Mouse (Mus musculus) hindlimb bud, embryonic 11.5 days (tissue): ENCODE measurements around the gene Zfp1.
"Not testable (repeated sequence)": the region's sequence is repeated elsewhere in the genome, so short reads cannot be mapped to it uniquely, and the experiment has no call there.

Source experiments
- DNase-seq: peaks from one replicate; pipeline ENCODE4 v3.0.0-alpha.2; 2012; ENCODE audit warnings: low read depth, low spot score; ENCODE audit errors: extremely low spot score

Zfp1 gene

DNA sequence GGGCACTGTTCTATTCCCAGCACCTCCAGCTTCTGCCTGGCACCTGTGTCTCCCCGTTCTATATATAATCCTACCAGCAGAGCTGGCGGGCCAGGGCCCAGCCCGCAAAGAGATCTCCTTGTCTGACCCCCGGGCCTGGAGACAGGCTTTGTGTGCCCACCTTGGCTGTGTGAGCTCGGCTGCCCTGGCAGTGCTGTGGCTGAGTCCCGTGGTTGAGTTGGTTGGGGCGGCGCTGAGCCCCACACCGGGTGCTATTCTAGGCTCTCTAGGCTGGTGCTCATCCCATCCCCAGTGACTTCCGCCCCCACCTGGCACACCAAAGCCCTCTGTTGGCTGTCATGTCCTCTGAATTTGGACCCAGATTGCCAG is 18.4 kb upstream of the Zfp1 start:
- DNase-seq = no peak

- DNase-seq = peak; percentile 37
Observed at GRCm38 (mm10) chr8:111625694-111626527, 17.3 kb upstream of the Zfp1 start.

DNA sequence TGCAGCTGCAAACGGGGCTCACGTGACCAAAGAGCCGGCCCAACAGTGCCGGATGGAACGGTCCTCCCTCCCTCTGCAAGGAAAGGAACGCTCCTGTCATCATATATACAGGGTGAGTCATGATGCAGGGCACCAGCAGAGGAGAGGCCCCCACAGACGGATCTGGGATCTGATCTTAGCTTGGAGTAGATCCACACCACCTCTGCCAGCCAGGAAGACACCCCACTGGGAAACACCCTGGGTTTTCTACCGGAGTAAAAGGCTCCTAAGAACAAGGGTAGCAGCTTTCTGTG is 16.7 kb upstream of the Zfp1 start:
- DNase-seq = no peak

GRCm38 (mm10) chr8:111626933-111627332 is 16.3 kb upstream of the Zfp1 start:
- DNase-seq = no peak

- DNase-seq = no peak
Observed at GRCm38 (mm10) chr8:111627923-111628322, 15.3 kb upstream of the Zfp1 start.

DNA sequence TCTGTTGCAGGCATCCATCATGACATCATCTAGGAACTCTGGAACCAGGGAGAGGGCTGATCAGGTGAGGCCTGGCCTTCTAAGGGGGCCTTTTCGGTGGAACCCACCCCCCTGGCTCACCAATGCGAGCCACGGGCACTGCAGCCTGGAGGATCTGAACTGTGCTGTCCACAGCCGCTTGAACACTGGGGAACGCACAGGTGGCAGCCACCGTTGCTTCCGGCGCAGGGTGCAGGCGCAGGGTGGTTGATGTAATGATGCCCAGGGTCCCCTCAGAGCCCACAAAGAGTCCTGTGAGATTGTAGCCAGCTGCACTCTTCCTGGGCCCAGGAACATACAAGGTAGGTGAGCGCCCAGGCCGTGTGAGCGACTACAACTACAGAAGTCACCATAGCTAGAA is 14.8 kb upstream of the Zfp1 start:
- DNase-seq = no peak

- no peak for DNase-seq
Observed at GRCm38 (mm10) chr8:111628894-111629501, 14.2 kb upstream of the Zfp1 start.

DNA sequence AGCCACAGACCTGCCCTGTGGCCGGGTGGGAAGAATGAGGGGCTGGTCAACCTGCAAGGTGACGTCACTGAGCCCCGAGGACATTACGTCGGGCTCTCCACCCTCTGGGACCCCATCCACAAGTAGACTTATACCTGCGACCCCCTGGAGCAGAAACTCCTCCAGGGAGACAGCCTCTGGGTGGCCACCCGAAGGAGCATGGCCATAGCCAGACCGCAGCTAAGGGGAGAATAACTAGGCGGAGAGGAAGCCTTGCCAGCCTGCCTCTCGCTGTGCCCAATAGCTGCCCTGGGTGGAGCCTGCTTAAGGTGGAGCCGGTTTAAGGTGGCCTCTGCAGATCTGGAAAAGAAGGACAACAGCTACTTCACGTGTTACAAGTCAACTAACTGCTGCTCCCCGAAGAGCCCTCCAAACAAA is 13.1 kb upstream of the Zfp1 start, which contains the start of gene Ldhd:
Gene Ldhd (minus strand): TSS at position 270 of the 417 bp plus-strand sequence.
- DNase-seq = no peak

GRCm38 (mm10) chr8:111631589-111631988 is 11.6 kb upstream of the Zfp1 start:
- no peak for DNase-seq

DNA sequence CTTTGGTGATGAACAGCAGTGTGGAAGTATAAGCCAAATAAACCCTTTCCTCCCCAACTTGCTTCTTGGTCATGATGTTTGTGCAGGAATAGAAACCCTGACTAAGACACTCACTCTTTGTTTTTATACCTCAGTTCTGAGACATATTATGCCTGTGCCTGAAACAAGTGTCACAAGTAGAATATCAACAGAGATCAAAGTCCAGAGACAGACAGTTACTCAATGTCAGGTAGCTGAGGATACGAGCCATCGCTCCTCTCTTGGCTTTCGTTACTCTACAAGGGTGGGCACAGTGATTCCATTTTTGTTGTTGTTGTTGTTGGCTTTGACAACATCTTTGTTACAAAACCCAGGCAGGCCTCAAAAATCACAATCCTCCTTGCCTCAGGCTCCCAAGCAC is 10.2 kb upstream of the Zfp1 start:
- no peak for DNase-seq

- DNase-seq = no peak
Observed at GRCm38 (mm10) chr8:111638086-111638485, 5.1 kb upstream of the Zfp1 start.

- no peak for DNase-seq
Observed at GRCm38 (mm10) chr8:111641064-111641463, 2.1 kb upstream of the Zfp1 start.

DNA sequence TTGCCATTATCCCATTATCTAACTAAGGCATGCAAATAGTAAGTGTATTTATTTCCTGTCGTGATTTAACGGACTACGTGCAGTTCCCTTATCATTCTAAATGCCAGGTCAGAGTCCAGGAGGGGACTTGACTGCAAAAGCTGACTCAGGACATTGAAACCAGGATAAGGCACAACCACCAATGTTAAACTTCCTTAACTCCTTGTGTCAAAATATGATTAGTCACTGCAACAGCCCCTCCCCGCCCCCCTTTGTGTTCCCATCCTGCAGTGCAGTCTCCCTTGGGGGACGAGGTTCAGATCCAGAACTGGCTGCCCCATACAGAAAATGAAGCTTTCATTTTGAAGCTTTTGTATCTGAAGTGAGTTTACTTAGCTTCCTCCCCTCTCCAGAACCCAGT is 705 bp upstream of the Zfp1 start:
- no peak for DNase-seq

- DNase-seq = no peak
Observed at GRCm38 (mm10) chr8:111642939-111643263, 300 bp upstream of the Zfp1 start.

DNA sequence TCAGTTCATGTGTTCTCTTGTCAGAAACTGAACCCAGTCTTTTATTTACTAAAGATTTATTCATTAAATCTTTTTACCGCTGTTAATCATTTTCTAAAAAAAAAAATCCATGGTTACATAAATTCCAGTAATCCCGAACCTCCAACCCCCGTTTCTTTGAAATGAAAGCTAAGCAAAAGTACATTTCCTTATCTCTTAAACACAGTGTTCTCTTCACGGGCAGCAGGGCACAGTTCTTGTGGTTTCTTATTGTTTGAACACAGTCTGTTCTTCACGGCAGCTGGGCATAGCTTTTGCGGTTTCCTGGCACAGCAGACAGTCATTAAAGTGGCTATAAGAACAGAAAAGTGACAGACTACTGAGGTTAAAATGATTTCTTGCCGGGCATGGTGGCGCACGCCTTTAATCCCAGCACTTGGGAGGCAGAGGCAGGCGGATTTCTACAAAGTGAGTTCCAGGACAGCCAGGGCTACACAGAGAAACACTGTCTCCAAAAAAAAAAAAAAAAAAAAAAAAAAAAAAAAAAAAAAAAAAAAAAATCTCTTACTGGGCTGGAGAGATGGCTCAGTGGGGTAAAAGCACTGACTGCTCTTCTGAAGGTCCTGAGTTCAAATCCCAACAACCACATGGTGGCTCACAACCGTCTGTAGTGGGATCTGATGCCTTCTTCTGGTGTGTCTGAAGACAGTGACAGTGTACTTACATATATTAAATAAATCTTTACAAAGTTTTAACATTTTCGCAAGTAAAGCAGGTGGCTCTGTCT is 1.3 kb downstream of the Zfp1 start:
- not testable (repeated sequence) for DNase-seq

DNA sequence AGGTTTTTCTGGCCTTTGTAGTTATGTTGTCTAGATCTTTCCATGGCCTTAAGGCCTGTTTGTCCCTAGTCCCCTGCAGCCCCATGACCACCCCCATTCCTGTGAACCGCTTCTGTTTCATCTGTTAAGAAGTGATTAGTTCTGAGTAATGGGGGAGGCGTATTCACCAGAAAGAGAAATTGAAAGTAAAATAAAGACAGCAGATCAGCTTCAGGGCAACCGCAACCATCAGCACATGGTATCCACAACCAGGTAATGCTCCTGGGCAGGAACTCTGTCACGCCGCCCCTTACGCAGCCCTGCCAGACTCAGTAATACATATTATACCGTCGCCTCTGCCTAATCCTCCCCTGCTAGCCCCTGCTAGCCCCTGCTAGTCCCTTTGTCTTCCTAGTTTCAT is 2.5 kb downstream of the Zfp1 start:
- DNase-seq = no peak

GRCm38 (mm10) chr8:111648834-111649233 is 5.6 kb downstream of the Zfp1 start:
- DNase-seq = no peak

DNA sequence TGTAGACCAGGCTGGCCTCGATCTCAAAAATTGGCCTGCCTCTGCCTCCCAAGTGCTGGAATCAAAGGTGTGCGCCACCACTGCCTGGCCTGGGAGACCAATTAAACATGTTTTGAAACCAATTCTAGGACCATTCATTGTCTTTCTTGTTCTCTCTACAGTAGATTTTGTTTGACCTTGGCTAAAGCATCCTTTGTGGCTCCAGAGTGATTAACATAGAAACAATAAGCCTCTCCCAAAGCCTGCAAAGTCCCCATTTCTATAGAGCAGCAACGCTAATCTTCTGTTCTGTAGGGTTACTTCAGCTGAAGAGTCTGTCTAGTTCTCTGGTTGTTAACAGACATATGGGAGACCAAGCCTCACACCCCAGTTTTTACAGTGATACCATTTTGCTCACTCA is 7.5 kb downstream of the Zfp1 start:
- no peak for DNase-seq

- DNase-seq = no peak
Observed at GRCm38 (mm10) chr8:111653524-111653923, 10.3 kb downstream of the Zfp1 start.

DNA sequence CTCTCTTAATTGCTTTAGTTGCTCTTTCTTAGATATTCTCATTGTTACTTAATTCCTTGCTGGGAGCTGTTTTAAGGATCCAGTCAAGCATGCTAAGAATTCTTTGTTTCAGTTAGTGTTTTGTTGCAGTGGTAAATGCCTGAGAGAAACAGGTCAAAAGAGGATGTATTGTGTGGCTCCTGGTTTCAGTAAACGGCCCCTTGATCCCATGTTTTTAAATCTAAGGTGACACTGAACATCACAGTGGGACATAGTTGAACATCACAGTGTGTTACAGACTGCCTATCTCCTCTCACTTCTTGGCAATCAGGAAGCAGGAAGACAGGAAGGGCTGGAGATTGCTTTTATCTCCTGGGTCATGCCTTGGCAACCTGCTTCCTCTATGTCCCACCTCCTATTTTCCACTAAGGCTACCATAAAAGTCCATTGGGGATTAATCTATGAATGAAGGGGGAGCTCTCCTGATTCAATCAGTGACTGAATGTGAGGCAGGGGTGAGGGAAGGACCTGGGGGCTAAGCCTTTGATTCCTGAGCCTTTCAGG is 14.2 kb downstream of the Zfp1 start:
- DNase-seq = no peak

GRCm38 (mm10) chr8:111658819-111659423 is 15.7 kb downstream of the Zfp1 start:
- no peak for DNase-seq

GRCm38 (mm10) chr8:111662473-111662872 is 19.3 kb downstream of the Zfp1 start:
- DNase-seq = no peak
